Mouse (Mus musculus): ENCODE data around the gene Hypk. TPM values are rescaled to one million over a fixed set of nuclear protein-coding genes. Genes with fewer than 3 reads are reported as not detected.

The Hypk gene
- polyA plus RNA-seq, 1 experiment from 2014 or later = 110 TPM

DNA sequence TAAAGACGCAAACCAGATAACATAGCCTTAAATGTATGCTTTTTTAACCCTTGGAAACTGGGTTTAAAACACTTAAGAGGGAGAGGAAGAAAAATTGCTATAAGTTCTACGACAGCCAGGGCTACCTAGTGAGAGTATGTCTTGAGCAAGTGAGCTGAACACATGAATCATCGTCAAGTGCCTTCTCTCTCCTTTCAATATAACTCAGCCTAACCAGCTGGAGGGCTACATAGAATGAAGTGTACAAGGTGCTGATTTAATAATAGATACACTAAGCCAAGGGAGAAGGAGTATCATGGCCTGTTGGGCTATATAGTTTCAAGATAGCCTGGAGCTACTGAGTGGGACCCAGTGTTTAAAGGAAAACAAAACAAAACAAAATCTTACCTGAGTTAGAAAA lies 34.6 kb upstream of the Hypk start:
- Histone ChIP-seq H3K9me3 (replicated peaks; ENCODE audit: control insufficient read depth, low read length, poor library complexity, severe bottlenecking) (no peaks in the 10 kb centered on the region), H3K36me3 (ENCODE audit: control insufficient read depth, insufficient read depth, low read length) (peaks cover 11% of the 10 kb centered on the region; the same call in 1 of the 2 replicates), H3K4me1 (ENCODE audit: control insufficient read depth, insufficient read depth, low read length) (peaks cover 20% of the 10 kb centered on the region), H3K4me3 (ENCODE audit: low read depth, low read length) (no peak overlapping the region), H3K27ac (ENCODE audit: low read length) (no peak overlapping the region), H3K27me3 (ENCODE audit: control insufficient read depth, insufficient read depth, low read depth, low read length) (no peaks in the 10 kb centered on the region), H3K4me2 (ENCODE audit: low read length) (no peak overlapping the region), H3K9ac (ENCODE audit: low read depth, low read length) (no peak overlapping the region)
- WGBS = 97% methylated on average over 3 of the region's 3 CpGs
- no peak for ATAC-seq

GRCm38 (mm10) chr2:121423166-121423565 lies 29.9 kb upstream of the Hypk start:
- Histone ChIP-seq H3K9me3 (replicated peaks; ENCODE audit: control insufficient read depth, low read length, poor library complexity, severe bottlenecking) (no peaks in the 10 kb centered on the region), H3K4me1 (ENCODE audit: control insufficient read depth, insufficient read depth, low read length) (no peaks in the 10 kb centered on the region)

DNA sequence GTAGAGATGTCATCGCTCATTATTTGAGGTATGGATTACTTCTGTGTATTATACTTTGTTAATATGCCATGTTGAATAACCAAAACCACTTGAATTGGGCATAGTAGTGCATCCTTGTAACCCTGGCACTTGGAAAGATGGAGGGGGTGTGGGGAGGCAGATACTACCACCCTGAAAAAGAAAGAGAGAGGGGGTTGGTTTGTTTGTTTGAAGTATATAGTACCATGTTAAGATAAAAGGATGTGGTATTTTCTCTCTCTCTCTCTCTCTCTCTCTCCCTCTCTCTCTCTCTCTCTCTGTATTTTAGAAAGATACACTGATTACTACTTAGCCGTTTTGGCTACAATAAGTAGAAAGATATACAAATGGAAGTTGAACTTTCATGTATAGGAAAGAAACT lies 27.2 kb upstream of the Hypk start:
- H3K9ac ChIP-seq (ENCODE audit: low read depth, low read length) = no peak overlapping the region
- H3K36me3 ChIP-seq (ENCODE audit: control insufficient read depth, insufficient read depth, low read length) = peaks cover 41% of the 10 kb centered on the region
- H3K9me3 ChIP-seq (replicated peaks; ENCODE audit: control insufficient read depth, low read length, poor library complexity, severe bottlenecking) = no peaks in the 10 kb centered on the region
- H3K4me2 ChIP-seq (ENCODE audit: low read length) = no peak overlapping the region
- no peaks in the 10 kb centered on the region for H3K27me3 ChIP-seq (ENCODE audit: control insufficient read depth, insufficient read depth, low read depth, low read length)
- WGBS = 100% methylated on average over 2 of the region's 2 CpGs
- H3K4me1 ChIP-seq (ENCODE audit: control insufficient read depth, insufficient read depth, low read length) = no peaks in the 10 kb centered on the region
- no peak for ATAC-seq
- H3K27ac ChIP-seq (ENCODE audit: low read length) = no peak overlapping the region
- H3K4me3 ChIP-seq (ENCODE audit: low read depth, low read length) = no peak overlapping the region

More at GRCm38 (mm10) chr2:121423166-121423565, 29.9 kb upstream of the Hypk start:
- Histone ChIP-seq H3K27ac (ENCODE audit: low read length) (no peak overlapping the region), H3K27me3 (ENCODE audit: control insufficient read depth, insufficient read depth, low read depth, low read length) (no peaks in the 10 kb centered on the region), H3K9ac (ENCODE audit: low read depth, low read length) (no peak overlapping the region), H3K4me2 (ENCODE audit: low read length) (no peak overlapping the region), H3K36me3 (ENCODE audit: control insufficient read depth, insufficient read depth, low read length) (peaks cover 26% of the 10 kb centered on the region; the same call in 1 of the 2 replicates), H3K4me3 (ENCODE audit: low read depth, low read length) (no peak overlapping the region)
- no peak for ATAC-seq
- WGBS = 91% methylated on average over 2 of the region's 2 CpGs

DNA sequence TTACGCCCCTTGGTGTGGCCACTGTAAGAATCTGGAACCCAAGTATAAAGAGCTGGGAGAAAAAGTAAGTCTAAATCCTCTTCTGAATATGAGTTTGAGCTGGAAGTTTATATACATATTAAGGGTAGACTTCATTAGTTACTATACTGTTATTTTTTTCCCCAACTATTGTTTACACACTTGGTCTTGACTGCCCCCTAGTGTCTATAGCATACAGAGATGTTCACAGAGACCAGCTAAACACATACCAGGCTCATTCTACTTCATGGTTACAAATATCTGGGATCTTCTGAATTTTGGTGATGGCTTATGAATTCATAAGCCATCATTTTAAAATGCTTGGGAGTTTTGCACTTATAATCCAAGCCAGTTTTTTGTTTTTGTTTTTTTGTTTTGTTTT lies 18.2 kb upstream of the Hypk start:
- no peak overlapping the region for H3K4me3 ChIP-seq (ENCODE audit: low read depth, low read length)
- no peak overlapping the region for H3K4me2 ChIP-seq (ENCODE audit: low read length)
- H3K9me3 ChIP-seq (replicated peaks; ENCODE audit: control insufficient read depth, low read length, poor library complexity, severe bottlenecking) = no peaks in the 10 kb centered on the region
- no peaks in the 10 kb centered on the region for H3K4me1 ChIP-seq (ENCODE audit: control insufficient read depth, insufficient read depth, low read length)
- WGBS = 100% methylated on average over 1 of the region's 1 CpGs
- no peak for ATAC-seq
- H3K36me3 ChIP-seq (ENCODE audit: control insufficient read depth, insufficient read depth, low read length) = peaks cover 55% of the 10 kb centered on the region
- no peak overlapping the region for H3K9ac ChIP-seq (ENCODE audit: low read depth, low read length)
- no peak overlapping the region for H3K27ac ChIP-seq (ENCODE audit: low read length)
- no peaks in the 10 kb centered on the region for H3K27me3 ChIP-seq (ENCODE audit: control insufficient read depth, insufficient read depth, low read depth, low read length)

- H3K27ac ChIP-seq (ENCODE audit: low read length) = no peak overlapping the region
- 81% methylated on average over 4 of the region's 4 CpGs for WGBS
- ATAC-seq = no peak
- H3K4me1 ChIP-seq (ENCODE audit: control insufficient read depth, insufficient read depth, low read length) = peaks cover 7% of the 10 kb centered on the region; the same call in 1 of the 2 replicates
- no peaks in the 10 kb centered on the region for H3K9me3 ChIP-seq (replicated peaks; ENCODE audit: control insufficient read depth, low read length, poor library complexity, severe bottlenecking)
- no peak overlapping the region for H3K4me2 ChIP-seq (ENCODE audit: low read length)
- H3K36me3 ChIP-seq (ENCODE audit: control insufficient read depth, insufficient read depth, low read length) = peaks cover 23% of the 10 kb centered on the region
- H3K4me3 ChIP-seq (ENCODE audit: low read depth, low read length) = no peak overlapping the region
- no peak overlapping the region for H3K9ac ChIP-seq (ENCODE audit: low read depth, low read length)
- peaks cover 15% of the 10 kb centered on the region for H3K27me3 ChIP-seq (ENCODE audit: control insufficient read depth, insufficient read depth, low read depth, low read length)
These were observed 13.3 kb upstream of the Hypk start for GRCm38 (mm10) chr2:121439746-121440145.

DNA sequence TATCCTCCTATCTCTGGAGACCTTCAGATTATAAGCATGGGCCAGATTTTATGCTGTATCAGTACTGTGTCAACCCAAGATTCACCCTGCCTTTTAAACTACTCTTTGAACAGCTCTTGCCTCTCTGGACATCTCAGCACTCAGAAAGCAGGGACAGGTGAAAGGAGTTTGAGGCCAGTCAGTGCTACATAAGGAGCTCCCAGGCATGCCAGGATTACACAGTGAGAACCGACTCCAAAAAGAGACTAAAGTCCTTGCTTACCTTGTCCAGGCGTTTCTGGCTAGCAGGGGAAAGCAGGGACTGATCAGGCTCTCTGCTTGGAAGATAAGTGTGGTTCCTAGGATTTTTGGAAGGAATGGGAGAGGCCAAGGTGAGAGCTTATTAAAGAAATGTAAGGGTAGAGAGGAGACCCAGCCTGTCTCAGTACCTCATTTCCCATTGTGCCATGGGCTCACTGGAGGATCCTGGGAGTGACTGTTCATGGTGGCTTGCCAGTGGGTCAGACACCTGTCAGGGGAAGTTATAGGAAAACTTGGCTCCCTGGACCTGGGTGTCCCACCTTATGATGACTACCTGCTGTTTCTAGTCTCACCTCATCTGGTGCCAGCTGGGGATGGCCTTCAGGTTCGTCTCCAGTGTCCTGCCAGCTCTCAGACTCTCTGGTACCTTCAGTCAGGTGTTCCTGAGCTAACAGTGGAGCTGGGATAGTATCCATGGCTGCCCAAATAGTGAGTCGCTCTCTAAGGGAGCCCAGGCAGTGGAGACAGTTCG lies 12.1 kb upstream of the Hypk start:
- Histone ChIP-seq H3K9ac (ENCODE audit: low read depth, low read length) (no peak overlapping the region), H3K4me1 (ENCODE audit: control insufficient read depth, insufficient read depth, low read length) (peaks cover 7% of the 10 kb centered on the region; the same call in 1 of the 2 replicates), H3K36me3 (ENCODE audit: control insufficient read depth, insufficient read depth, low read length) (peaks cover 19% of the 10 kb centered on the region), H3K4me2 (ENCODE audit: low read length) (no peak overlapping the region), H3K9me3 (replicated peaks; ENCODE audit: control insufficient read depth, low read length, poor library complexity, severe bottlenecking) (no peaks in the 10 kb centered on the region), H3K27me3 (ENCODE audit: control insufficient read depth, insufficient read depth, low read depth, low read length) (peaks cover 15% of the 10 kb centered on the region), H3K4me3 (ENCODE audit: low read depth, low read length) (no peak overlapping the region), H3K27ac (ENCODE audit: low read length) (no peak overlapping the region)
- WGBS = 59% methylated on average over 5 of the region's 5 CpGs
- ATAC-seq = no peak

GRCm38 (mm10) chr2:121441800-121442199 lies 11.3 kb upstream of the Hypk start:
- Histone ChIP-seq H3K9ac (ENCODE audit: low read depth, low read length) (no peak overlapping the region), H3K9me3 (replicated peaks; ENCODE audit: control insufficient read depth, low read length, poor library complexity, severe bottlenecking) (no peaks in the 10 kb centered on the region), H3K27ac (ENCODE audit: low read length) (no peak overlapping the region), H3K36me3 (ENCODE audit: control insufficient read depth, insufficient read depth, low read length) (peaks cover 16% of the 10 kb centered on the region), H3K4me1 (ENCODE audit: control insufficient read depth, insufficient read depth, low read length) (peaks cover 7% of the 10 kb centered on the region; the same call in 1 of the 2 replicates), H3K27me3 (ENCODE audit: control insufficient read depth, insufficient read depth, low read depth, low read length) (peaks cover 15% of the 10 kb centered on the region), H3K4me2 (ENCODE audit: low read length) (peak overlapping the region; percentile 52), H3K4me3 (ENCODE audit: low read depth, low read length) (no peak overlapping the region)
- no peak for ATAC-seq
- 11% methylated on average over 11 of the region's 11 CpGs for WGBS

GRCm38 (mm10) chr2:121442259-121443067 lies 10.6 kb upstream of the Hypk start:
- ATAC-seq = no peak

GRCm38 (mm10) chr2:121443068-121443349 lies 10.1 kb upstream of the Hypk start:
- no peaks in the 10 kb centered on the region for H3K9me3 ChIP-seq (replicated peaks; ENCODE audit: control insufficient read depth, low read length, poor library complexity, severe bottlenecking)
- peaks cover 15% of the 10 kb centered on the region for H3K27me3 ChIP-seq (ENCODE audit: control insufficient read depth, insufficient read depth, low read depth, low read length)
- no peak overlapping the region for H3K9ac ChIP-seq (ENCODE audit: low read depth, low read length)
- H3K4me1 ChIP-seq (ENCODE audit: control insufficient read depth, insufficient read depth, low read length) = peaks cover 9% of the 10 kb centered on the region; the same call in 1 of the 2 replicates
- peaks cover 13% of the 10 kb centered on the region for H3K36me3 ChIP-seq (ENCODE audit: control insufficient read depth, insufficient read depth, low read length)
- ATAC-seq = no peak
- peak overlapping the region; percentile 52; the same call in 1 of the 2 replicates for H3K4me2 ChIP-seq (ENCODE audit: low read length)
- no peak overlapping the region for H3K4me3 ChIP-seq (ENCODE audit: low read depth, low read length)
- WGBS = 19% methylated on average over 8 of the region's 8 CpGs
- H3K27ac ChIP-seq (ENCODE audit: low read length) = no peak overlapping the region

More at GRCm38 (mm10) chr2:121442259-121443067, 10.6 kb upstream of the Hypk start:
- peaks cover 15% of the 10 kb centered on the region for H3K27me3 ChIP-seq (ENCODE audit: control insufficient read depth, insufficient read depth, low read depth, low read length)
- peaks cover 7% of the 10 kb centered on the region; the same call in 1 of the 2 replicates for H3K4me1 ChIP-seq (ENCODE audit: control insufficient read depth, insufficient read depth, low read length)
- peaks cover 16% of the 10 kb centered on the region for H3K36me3 ChIP-seq (ENCODE audit: control insufficient read depth, insufficient read depth, low read length)
- no peaks in the 10 kb centered on the region for H3K9me3 ChIP-seq (replicated peaks; ENCODE audit: control insufficient read depth, low read length, poor library complexity, severe bottlenecking)
- peak overlapping the region; percentile 31; the same call in 1 of the 2 replicates for H3K9ac ChIP-seq (ENCODE audit: low read depth, low read length)
- 1% methylated on average over 28 of the region's 30 CpGs for WGBS
- H3K4me3 ChIP-seq (ENCODE audit: low read depth, low read length) = peak overlapping the region; percentile 22
- no peak overlapping the region for H3K27ac ChIP-seq (ENCODE audit: low read length)
- H3K4me2 ChIP-seq (ENCODE audit: low read length) = peak overlapping the region; percentile 52

All from midbrain, embryonic 16.5 days (tissue).